Mouse (Mus musculus) forebrain, embryonic 14.5 days (tissue): ENCODE measurements at regions not wholly inside any gene's neighbourhood (a gene's known extent, or its start where the extent isn't known, plus 50 kb on each side); places are given as distances from the start of the nearest gene placed in this dataset.

Experiments used
- ATAC-seq: fragments of 200-750 bp; cut with Nextera tagmentation; 2 replicates; pipeline ENCODE4 v1.8.0; 2017; ENCODE audit warnings: mild to moderate bottlenecking, moderate library complexity
- DNase-seq: peaks from one replicate; pipeline ENCODE4 v3.0.0-alpha.2; 2015; ENCODE audit warnings: low spot score
- H3K27ac ChIP-seq: fragments of 300-500 bp; sonication (generic); 2 replicates; pipeline ENCODE4 v1.5.1; 2014; ENCODE audit warnings: low read depth, mild to moderate bottlenecking, control low read depth, low read length, moderate library complexity
- H3K27me3 ChIP-seq: fragments of 300-500 bp; sonication (generic); replicated peaks from 2 replicates; pipeline ENCODE4 v1.6.1; 2014; ENCODE audit warnings: low read length, control low read depth, mixed read lengths; ENCODE audit not compliant: control insufficient read depth, insufficient read depth
- H3K36me3 ChIP-seq: fragments of 300-500 bp; sonication (generic); 2 replicates; pipeline ENCODE4 v1.6.1; 2014; ENCODE audit warnings: low read length, control low read depth; ENCODE audit not compliant: control insufficient read depth, insufficient read depth
- H3K4me1 ChIP-seq: fragments of 300-500 bp; sonication (generic); 2 replicates; pipeline ENCODE4 v1.6.1; 2014; ENCODE audit warnings: antibody characterized with exemption, low read length, control low read depth; ENCODE audit not compliant: control insufficient read depth, insufficient read depth
- H3K4me2 ChIP-seq: fragments of 300-500 bp; sonication (generic); 2 replicates; pipeline ENCODE4 v1.6.1; 2014; ENCODE audit warnings: mild to moderate bottlenecking, control low read depth, low read length
- H3K4me3 ChIP-seq: fragments of 300-500 bp; sonication (generic); 2 replicates; pipeline ENCODE4 v1.5.1; 2014; ENCODE audit warnings: low read depth, low read length, control low read depth
- H3K9ac ChIP-seq: fragments of 300-500 bp; sonication (generic); 2 replicates; pipeline ENCODE4 v1.6.1; 2014; ENCODE audit warnings: mild to moderate bottlenecking, low read length, control low read depth, moderate library complexity
- H3K9me3 ChIP-seq: fragments of 300-500 bp; sonication (generic); replicated peaks from 2 replicates; pipeline ENCODE4 v1.6.1; 2016; ENCODE audit warnings: low read length, control low read depth, mixed read lengths; ENCODE audit not compliant: control insufficient read depth
- whole genome bisulfite sequencing: fragments of 180-500 bp; shearing (Covaris S2); extraction: QIAGEN DNeasy Blood & Tissue Kit; methylation state at CpG from one replicate; pipeline ENCODE4 v1.1.7; 2014; 5-methylcytosine and 5-hydroxymethylcytosine counted together

DNA sequence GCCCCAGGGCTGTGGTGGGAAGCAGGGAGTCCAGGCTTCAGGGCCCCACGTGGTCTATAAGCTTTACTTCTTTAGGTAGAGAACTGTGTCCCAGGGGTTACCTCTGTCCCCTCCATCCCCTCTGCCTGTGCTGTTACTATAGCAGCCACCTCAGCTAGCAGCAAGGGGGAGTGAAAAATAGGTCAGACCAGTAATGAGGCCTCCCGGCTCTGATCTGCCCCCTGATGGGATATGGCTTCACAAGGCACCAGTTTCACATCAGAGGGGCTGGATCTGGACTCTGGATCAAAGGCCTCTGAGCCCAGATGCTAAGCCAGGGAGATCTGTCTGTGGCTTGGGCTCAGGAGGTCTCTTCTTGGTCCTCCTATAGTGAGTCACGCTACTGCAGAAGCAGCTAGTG is 184.5 kb downstream of the Matn1 start:
- WGBS, result 30% methylated on average over 3 of the region's 3 CpGs
- DNase-seq (no peak), ATAC-seq (no peak)
- Histone ChIP-seq H3K9me3 (no peaks in the 10 kb centered on the region), H3K27me3 (no peaks in the 10 kb centered on the region), H3K4me2 (no peak overlapping the region), H3K4me3 (no peak overlapping the region), H3K4me1 (peaks cover 9% of the 10 kb centered on the region; the same call in 1 of the 2 replicates), H3K36me3 (no peaks in the 10 kb centered on the region), H3K27ac (no peak overlapping the region), H3K9ac (no peak overlapping the region)

DNA sequence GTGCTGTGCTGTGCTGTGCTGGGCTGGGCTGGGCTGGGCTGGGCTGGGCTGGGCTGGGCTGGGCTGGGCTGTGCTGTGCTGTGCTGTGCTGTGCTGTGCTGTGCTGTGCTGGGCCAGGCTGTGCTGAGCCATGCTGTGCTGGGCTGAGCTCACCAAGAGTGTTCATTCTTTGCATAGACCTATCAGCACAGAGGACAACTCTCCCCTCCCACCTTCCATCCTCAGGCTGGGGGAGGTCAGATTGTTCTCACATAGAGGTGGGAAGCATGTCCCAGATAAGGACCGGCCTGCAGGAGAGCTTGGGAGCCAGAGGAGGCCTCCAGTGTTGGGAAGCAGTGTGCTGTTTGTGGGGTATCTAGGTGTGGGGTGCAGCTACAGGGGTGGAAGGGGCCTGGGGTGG is 188.0 kb downstream of the Matn1 start:
- Histone ChIP-seq H3K4me1 (no peaks in the 10 kb centered on the region), H3K36me3 (no peaks in the 10 kb centered on the region), H3K27me3 (no peaks in the 10 kb centered on the region), H3K4me2 (no peak overlapping the region), H3K9ac (no peak overlapping the region), H3K4me3 (no peak overlapping the region), H3K27ac (no peak overlapping the region), H3K9me3 (no peaks in the 10 kb centered on the region)
- no peak for DNase-seq
- WGBS, result 33% methylated on average over 1 of the region's 1 CpGs
- ATAC-seq, result no peak

DNA sequence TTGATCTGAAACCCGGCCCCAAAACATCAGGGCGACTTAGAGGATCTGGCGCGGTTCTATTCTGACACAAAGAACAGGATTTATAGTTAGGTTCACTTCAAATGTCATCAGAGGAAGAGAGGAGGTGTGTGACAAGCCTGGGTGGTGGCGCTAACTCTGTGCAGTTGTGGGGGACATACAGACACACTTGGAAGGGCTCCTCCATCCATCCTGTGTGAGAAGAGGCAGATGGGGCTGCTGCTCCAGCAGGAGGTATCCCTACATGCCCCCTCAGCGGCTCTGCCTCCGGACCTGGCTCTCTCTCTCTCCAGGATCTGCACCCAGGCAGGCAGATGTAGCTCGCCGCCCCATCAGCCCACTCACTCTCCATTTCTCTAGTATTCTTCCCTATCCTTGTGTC is 188.6 kb downstream of the Matn1 start:
- DNase-seq (no peak), ATAC-seq (no peak)
- WGBS, result 67% methylated on average over 9 of the region's 9 CpGs
- H3K9ac ChIP-seq, result no peak overlapping the region
- no peak overlapping the region for H3K27ac ChIP-seq
- H3K36me3 ChIP-seq, result no peaks in the 10 kb centered on the region
- H3K27me3 ChIP-seq, result no peaks in the 10 kb centered on the region
- H3K9me3 ChIP-seq, result no peaks in the 10 kb centered on the region
- H3K4me2 ChIP-seq, result no peak overlapping the region
- H3K4me1 ChIP-seq, result no peaks in the 10 kb centered on the region
- no peak overlapping the region for H3K4me3 ChIP-seq

DNA sequence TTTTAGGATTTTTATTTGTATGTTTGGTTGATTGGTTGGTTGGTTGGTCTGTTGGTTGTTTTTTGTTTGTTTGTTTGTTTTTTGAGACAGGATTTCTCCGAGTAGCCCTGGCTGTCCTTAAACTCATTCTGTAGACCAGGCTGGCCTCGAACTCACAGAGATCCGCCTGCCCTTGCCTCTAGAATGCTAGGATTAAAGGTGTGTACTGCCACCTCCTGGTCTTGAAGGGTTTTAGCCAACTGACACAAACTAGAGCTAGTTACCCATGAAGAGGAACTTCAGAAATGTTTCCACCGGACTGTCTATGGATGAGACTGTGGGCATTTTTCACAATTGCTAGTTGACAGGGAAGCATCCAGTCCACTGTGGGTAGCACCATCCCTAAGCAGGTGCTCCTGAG is 191.7 kb downstream of the Matn1 start:
- no peak overlapping the region for H3K4me3 ChIP-seq
- H3K27ac ChIP-seq, result no peak overlapping the region
- no peaks in the 10 kb centered on the region for H3K4me1 ChIP-seq
- H3K27me3 ChIP-seq, result no peaks in the 10 kb centered on the region
- no peak overlapping the region for H3K9ac ChIP-seq
- H3K9me3 ChIP-seq, result no peaks in the 10 kb centered on the region
- no peaks in the 10 kb centered on the region for H3K36me3 ChIP-seq
- no peak for ATAC-seq
- no peak overlapping the region for H3K4me2 ChIP-seq
- DNase-seq, result no peak
- WGBS, result 94% methylated on average over 4 of the region's 4 CpGs

DNA sequence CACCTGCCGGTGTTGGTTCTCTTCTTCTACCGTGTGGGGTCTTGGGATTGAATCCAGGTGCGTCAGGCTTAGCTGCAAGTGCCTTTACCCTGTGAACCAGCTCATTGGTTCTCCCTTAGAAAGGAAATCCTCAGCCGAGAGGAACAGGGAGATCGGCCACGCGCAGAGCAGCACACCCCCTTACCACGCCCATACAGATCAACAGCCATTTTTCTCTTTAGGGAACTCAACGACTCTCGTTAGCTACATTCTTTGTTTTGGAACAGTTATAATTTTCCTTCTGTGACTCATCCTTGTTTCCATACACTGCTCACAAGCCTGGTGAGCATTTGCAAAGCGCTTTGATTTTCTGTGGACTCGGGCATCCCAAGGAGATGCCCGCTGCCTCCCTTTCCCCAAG is 194.7 kb downstream of the Matn1 start:
- WGBS, result 61% methylated on average over 13 of the region's 13 CpGs
- ATAC-seq, result no peak

DNA sequence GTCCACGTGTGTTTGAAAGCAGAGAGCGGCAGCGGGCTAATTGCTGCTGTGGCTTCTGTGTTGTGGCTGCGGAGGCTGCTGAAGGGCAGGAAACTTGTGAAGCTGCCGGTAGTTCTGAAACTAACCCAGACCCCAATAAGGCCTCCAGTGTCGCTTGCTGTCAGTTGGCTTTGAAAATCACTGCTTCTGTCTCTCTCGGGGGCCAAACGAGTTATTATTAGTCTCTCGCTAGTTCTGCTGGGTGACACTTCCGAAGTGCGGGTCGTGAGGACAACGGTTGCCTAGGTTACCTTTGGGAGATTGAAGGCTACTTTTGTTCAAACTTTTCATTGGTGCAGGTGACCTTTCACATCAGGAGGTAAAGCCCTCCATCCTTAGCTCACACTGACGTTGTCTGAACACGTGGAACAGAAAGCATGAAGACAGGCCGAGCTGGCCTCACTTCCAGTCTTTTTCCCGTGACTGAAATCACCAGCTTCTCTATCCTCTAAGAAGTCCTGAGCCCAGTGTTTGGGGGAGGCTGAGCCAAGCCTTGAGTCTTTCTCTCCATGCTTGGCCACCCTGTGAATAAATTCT is 197.8 kb downstream of the Matn1 start:
- H3K9ac ChIP-seq, result no peak overlapping the region
- no peaks in the 10 kb centered on the region for H3K36me3 ChIP-seq
- DNase-seq, result peak; percentile 38
- 22% methylated on average over 17 of the region's 17 CpGs for WGBS
- H3K4me3 ChIP-seq, result no peak overlapping the region
- no peak; the same call in 1 of the 2 replicates for ATAC-seq
- no peaks in the 10 kb centered on the region for H3K9me3 ChIP-seq
- H3K27ac ChIP-seq, result no peak overlapping the region
- H3K4me1 ChIP-seq, result peaks cover 3% of the 10 kb centered on the region; the same call in 1 of the 2 replicates
- no peaks in the 10 kb centered on the region for H3K27me3 ChIP-seq
- no peak overlapping the region for H3K4me2 ChIP-seq

More for the DNA sequence above, 194.7 kb downstream of the Matn1 start:
- H3K4me3 ChIP-seq, result no peak overlapping the region
- H3K4me1 ChIP-seq, result peaks cover 3% of the 10 kb centered on the region; the same call in 1 of the 2 replicates
- no peaks in the 10 kb centered on the region for H3K36me3 ChIP-seq
- no peaks in the 10 kb centered on the region for H3K27me3 ChIP-seq
- H3K9ac ChIP-seq, result no peak overlapping the region
- H3K4me2 ChIP-seq, result no peak overlapping the region
- H3K27ac ChIP-seq, result no peak overlapping the region
- no peak for DNase-seq
- H3K9me3 ChIP-seq, result no peaks in the 10 kb centered on the region

DNA sequence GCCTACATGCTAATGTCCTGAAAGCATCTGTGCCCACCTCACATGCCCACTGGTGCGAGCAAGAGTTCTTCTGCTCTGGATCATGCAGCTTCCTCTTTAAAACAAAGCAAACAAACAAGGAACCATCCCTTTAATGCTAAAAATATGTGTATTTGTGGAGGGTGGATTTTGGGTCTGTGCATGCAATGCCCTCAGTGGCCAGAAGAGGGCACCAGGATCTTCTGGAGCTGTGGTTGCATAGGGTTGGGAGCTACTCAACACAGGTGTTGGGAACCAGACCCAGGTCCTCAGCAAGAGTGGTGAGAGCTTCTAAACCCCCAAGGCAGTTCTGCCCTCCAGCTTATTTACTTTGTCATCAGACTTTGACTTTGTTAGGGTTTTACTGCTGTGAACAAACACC is 201.3 kb downstream of the Matn1 start:
- H3K9ac ChIP-seq, result no peak overlapping the region
- no peak overlapping the region for H3K4me2 ChIP-seq
- H3K9me3 ChIP-seq, result no peaks in the 10 kb centered on the region
- no peak for ATAC-seq
- H3K36me3 ChIP-seq, result no peaks in the 10 kb centered on the region
- no peak for DNase-seq
- no peaks in the 10 kb centered on the region for H3K27me3 ChIP-seq
- no peak overlapping the region for H3K27ac ChIP-seq
- WGBS, result 76% methylated on average over 1 of the region's 1 CpGs
- no peak overlapping the region for H3K4me3 ChIP-seq
- H3K4me1 ChIP-seq, result peaks cover 3% of the 10 kb centered on the region; the same call in 1 of the 2 replicates

DNA sequence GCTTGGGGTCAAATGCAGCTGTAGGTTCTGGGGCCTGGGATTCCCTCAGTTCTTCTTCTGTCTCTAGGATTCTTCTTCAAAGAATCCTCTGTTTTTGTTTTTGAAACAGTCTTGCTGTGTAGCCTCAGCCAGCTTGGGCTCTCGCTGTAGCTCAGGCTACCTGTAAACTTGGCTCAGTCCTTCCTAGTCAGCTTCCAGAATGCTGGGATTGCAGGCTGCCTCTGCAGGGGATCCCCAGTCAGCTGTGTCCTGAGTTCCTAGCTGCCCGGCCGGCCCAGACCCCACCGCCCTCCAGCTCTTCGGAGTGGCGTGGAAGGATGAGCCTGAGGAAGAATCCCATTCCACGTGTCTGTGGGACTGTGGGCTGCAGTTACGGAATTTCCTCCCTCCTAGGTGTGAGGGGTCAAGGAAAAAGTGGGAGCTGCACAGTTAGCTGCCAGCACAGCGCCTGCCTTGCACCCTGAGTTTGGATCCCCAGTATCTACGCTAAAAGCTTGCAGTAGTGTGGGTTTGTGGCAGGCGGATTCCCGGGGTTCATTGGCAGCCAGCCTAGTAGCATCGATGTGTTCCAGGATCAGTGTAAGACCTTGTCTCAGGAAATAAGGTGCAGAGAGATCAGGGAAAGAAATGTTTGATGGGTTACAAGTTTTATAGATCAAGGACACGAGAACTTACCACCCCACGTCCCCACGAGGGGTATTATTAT is 204.0 kb downstream of the Matn1 start:
- Histone ChIP-seq H3K36me3 (no peaks in the 10 kb centered on the region), H3K4me1 (no peaks in the 10 kb centered on the region), H3K4me3 (no peak overlapping the region), H3K9me3 (no peaks in the 10 kb centered on the region), H3K27me3 (no peaks in the 10 kb centered on the region), H3K27ac (no peak overlapping the region), H3K9ac (peak overlapping the region; percentile 18; the same call in 1 of the 2 replicates), H3K4me2 (no peak overlapping the region)
- DNase-seq (peak; percentile 45), ATAC-seq (no peak)
- WGBS, result 60% methylated on average over 16 of the region's 16 CpGs

DNA sequence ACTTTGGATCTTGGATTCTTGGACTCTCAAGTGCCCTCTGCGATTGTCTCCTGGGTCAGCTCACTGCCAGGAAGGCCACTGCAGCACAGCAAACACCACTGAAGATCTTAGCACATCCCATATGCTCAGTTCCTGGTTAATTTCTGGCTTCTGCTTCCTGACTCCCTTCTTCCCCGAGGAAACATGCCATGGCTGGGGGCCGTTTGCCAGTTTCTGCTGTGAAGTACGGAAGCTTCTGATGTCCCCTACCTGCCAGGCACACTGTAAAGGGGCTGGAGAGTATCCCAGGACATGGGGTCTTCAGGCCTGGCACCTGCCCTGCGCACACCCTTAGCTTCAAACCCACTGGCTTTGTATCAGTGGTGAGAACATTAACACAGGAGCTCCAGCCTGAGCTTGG is 205.3 kb downstream of the Matn1 start:
- ATAC-seq (no peak), DNase-seq (no peak)
- H3K4me3 ChIP-seq, result no peak overlapping the region
- H3K9ac ChIP-seq, result no peak overlapping the region
- no peak overlapping the region for H3K27ac ChIP-seq
- H3K27me3 ChIP-seq, result no peaks in the 10 kb centered on the region
- WGBS, result 88% methylated on average over 5 of the region's 5 CpGs
- no peaks in the 10 kb centered on the region for H3K4me1 ChIP-seq
- no peaks in the 10 kb centered on the region for H3K9me3 ChIP-seq
- H3K36me3 ChIP-seq, result no peaks in the 10 kb centered on the region
- H3K4me2 ChIP-seq, result no peak overlapping the region
